Mouse (Mus musculus): Measurements from ENCODE around the gene Rab43.
A peak's percentile ranks its signal among the peaks of the same experiment; 100 is the strongest.

The Rab43 gene

GRCm38 (mm10) chr6:87746059-87746458 lies 65.9 kb downstream of the Rab43 start:
- no peak for DNase-seq

GRCm38 (mm10) chr6:87745301-87745700 lies 66.7 kb downstream of the Rab43 start:
- DNase-seq = no peak

- no peak for DNase-seq
Measured at GRCm38 (mm10) chr6:87744632-87745031, 67.3 kb downstream of the Rab43 start.

GRCm38 (mm10) chr6:87743281-87743680 lies 68.7 kb downstream of the Rab43 start:
- no peak for DNase-seq

- peak; percentile 19 for DNase-seq
Measured at GRCm38 (mm10) chr6:87742804-87743203, 69.2 kb downstream of the Rab43 start.

- DNase-seq = no peak
Measured at GRCm38 (mm10) chr6:87741978-87742377, 70.0 kb downstream of the Rab43 start.

GRCm38 (mm10) chr6:87740496-87740895 lies 71.5 kb downstream of the Rab43 start:
- DNase-seq = no peak

GRCm38 (mm10) chr6:87739898-87740297 lies 72.1 kb downstream of the Rab43 start:
- DNase-seq = no peak

Measured in thymus, postnatal 14 days (tissue).